Mouse (Mus musculus) gastrocnemius, postnatal 10 days (tissue): ENCODE data around the gene Nupr1l. TPM values are rescaled to one million over a fixed set of nuclear protein-coding genes. Genes with fewer than 3 reads are reported as not detected.
"Not testable (repeated sequence)": the region's sequence is repeated elsewhere in the genome, so short reads cannot be mapped to it uniquely, and the experiment has no call there.

Experiments
- DNase-seq: peaks from one replicate; pipeline ENCODE4 v3.0.0; 2021; ENCODE audit warnings: mixed read lengths
- long read RNA-seq, 2 experiments: library from polyadenylated mRNA; stranded (forward); transcript quantifications; one replicate each; pipeline ENCODE4 v2.0.0; 2021
- total RNA-seq, 2 experiments: library from RNA; stranded (reverse); gene quantifications; 2 replicates each; pipeline ENCODE4 v1.2.3; 2021

The Nupr1l gene
- total RNA-seq = 1 to 10 TPM in 1 of 2 experiments, under 1 TPM in 1; 0.45 to 1.4 TPM
- long read RNA-seq, experiment 1, partial matches to known transcripts = 0 of 1 reads
- long read RNA-seq, experiment 1, other reads (novel, unspliced or antisense) = 0 of 1 reads
- long read RNA-seq, experiment 2, partial matches to known transcripts = 0 of 1 reads
- long read RNA-seq, experiment 2, other reads (novel, unspliced or antisense) = 1 of 1 reads

DNA sequence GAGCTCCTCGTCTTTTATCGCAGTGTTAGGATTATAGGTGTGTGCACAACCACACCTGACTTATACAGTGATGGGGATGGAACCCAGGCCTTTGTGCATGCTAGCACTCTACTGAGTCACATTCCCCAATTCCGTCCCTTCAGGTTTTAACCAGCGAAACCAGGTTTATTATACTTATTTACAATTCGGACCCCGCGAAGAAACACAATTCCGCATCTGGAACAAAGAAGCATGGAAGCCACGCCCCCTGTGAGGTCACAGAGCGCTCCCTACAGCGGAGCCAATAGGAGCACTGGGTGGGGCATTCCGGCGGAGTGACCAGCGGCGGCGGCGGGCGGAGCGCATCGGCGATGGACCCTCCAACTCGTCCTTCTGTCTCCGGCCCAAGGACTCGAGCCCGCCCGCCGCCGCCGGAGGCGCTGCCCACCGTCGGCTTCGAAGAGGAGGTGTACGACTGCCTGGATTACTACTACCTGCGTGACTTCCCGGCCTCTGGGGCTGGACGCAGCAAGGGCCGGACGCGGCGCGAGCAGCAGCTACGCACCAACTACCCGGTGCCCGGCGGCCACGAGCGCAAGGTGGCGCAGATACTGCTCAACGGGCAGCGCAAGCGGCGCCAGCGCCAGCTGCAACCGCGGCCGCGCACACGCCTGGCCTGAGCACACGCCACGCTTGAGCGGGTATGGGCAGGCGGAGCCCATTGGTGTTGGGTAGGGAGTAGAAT is at the start of gene Nupr1l:
Gene Nupr1l (plus strand): TSS at position 299 of the 724 bp plus-strand sequence.
- DNase-seq = peak; percentile 89

DNA sequence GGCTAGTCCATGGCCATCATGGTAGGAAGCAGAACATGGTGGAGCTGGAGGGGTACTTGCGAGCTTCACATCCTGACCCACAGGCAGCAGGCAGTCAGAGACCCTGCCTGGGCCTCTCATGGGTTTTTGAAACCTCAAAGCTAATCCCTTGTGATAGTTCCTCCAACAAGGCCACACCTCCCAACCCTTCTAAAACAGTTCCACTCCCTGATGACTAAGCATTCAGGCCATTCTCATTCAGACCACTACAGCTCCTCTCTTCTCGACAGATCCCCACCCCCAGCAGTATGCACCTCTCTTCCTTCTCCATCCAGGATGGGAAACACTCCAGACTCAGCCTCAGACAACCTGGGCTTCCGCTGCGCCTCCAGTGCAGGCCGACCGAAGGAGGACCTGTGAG is 46.0 kb upstream of the Nupr1l start:
- DNase-seq = no peak

DNA sequence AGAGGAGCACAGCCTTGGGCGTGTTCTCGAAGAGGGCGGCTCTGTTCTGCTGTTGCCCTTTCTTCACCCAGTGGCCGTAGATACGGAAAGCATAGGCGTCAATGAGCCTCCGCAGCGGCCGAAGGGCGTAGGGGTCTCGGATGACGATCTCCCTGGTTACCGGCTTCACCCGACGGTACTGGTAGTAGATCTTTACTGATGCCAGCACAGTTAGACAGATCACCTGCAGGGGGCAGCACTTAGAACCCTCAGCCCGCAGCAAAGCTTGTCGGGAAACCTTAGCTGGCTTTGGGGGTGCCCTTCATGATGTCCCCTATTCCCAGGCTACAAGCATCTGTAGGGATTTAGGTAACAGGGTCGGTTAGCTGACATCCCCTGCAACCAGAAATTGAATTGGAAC is 43.9 kb upstream of the Nupr1l start:
- peak; percentile 62 for DNase-seq

- no peak for DNase-seq
These were observed 42.5 kb upstream of the Nupr1l start for GRCm38 (mm10) chr5:129865841-129866240.

DNA sequence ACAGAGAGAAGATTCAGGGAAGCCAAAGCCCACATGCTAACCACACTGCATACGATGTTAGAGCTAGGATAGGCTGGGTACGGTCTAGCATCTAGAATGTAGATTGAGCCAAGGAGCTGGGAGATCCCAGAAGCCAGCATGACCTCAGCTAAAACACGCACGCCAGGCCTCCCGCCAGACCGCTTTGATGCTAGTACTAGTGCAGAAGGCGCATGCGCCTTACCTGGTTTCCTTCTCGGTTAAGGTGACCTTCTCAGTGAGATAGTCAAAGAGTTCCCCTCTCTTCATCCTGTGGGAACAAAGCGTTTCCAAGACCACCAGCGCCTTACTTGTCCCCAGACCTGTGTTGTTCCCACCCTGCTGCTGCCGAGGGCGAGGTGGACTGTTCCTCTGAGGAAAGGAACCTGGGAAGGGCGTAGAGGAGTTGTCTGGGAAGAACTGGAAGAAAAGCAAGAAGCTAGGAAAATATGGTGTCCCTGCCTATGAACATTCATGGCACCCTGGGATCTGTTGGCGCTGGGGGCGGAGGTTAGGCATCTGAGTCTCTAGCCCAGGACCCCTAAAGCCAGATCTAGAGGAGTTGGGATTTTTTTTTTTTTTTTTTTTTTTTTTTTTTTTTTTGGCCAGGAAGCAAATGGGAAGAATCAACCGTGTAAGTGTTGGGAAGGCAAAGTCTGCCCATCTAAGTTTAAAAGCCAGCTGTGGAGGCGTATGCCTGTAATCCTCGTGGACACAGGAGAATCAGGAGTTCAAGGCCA is 38.9 kb upstream of the Nupr1l start:
- DNase-seq = no peak

- no peak for DNase-seq
These were observed 37.1 kb upstream of the Nupr1l start for GRCm38 (mm10) chr5:129871238-129871637.

DNA sequence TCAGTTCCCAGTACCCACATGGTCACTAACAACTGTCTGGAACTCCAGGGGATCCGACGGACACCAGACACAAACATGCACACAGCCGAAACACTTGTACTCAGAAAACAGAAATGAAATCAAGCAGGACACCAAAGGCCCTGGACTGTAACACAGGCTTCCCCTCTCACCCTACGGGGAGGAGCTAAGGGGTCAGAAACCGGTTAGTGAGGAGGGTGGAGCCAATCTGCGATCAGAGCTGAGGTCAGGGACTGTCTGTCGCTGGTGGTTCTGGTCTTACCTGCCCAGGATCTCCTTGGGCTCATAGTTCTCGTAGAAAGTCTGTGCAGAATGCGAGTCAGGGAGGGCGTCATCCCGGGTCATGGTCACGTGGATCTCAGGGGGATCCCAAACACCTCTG is 34.4 kb upstream of the Nupr1l start:
- DNase-seq = no peak

DNA sequence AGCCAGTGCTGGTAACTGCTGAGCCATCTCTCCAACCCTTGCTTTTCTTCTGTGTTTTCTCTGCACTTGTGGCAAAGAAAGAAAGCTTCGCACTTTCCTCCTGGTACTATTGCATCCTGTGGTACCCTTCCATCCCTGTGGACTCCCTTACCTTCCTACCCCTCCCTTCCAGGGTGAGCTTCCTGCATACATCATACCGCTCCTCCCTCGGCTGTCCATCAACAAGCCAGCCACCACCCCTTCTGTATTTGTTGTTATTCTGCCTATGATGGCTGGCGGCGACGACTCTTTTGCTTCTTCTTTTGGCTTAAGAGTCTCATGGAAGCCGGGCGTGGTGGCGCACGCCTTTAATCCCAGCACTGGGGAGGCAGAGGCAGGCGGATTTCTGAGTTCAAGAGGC is 33.2 kb upstream of the Nupr1l start:
- no peak for DNase-seq

- peak; percentile 25 for DNase-seq
These were observed 30.4 kb upstream of the Nupr1l start for GRCm38 (mm10) chr5:129877731-129878455.

DNA sequence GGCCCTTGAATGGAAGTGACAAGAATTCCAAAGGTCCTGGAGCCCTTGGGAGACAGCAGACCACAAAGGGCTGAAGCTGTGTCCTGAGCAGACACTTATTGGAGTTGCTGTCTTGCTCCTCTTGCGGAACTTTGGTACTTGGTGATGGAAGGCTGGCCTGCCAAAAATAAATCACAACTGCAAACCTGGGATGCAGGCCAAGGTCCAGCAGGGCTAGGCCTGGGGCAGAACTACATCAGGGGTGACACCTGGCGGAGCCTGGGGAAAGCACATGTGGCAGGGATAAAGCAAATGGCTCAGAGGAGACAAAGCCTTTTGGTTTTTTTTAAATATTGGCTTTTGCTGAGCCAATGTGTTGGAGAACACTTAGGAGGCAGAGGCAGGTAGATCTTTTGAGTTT is 29.4 kb upstream of the Nupr1l start:
- DNase-seq = peak; percentile 81

- no peak for DNase-seq
These were observed 28.5 kb upstream of the Nupr1l start for GRCm38 (mm10) chr5:129879888-129880287.

DNA sequence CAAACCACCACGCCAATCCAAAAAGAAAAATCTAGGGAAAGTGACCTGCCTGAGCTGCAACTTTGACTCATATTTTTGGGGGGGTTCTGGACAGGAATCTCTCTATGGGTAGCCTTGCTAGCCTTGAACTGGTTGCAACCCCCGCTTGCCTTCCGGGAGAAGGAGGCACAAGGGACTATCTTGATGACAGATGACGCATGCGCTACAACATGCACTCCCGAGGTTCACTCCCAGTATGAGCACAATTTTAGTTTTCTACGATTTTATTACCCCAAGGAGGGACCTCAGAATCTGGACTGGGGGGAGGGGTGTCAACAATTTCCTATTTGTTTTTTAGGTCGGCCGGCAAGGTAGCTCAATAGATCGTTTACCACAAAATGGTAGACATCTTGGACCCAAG is 22.1 kb upstream of the Nupr1l start:
- DNase-seq = no peak

- peak; percentile 80 for DNase-seq
These were observed 21.3 kb upstream of the Nupr1l start, which contains the start of gene Chchd2 for GRCm38 (mm10) chr5:129886911-129887636. Chchd2 (minus strand) TSS chr5:129887470.

DNA sequence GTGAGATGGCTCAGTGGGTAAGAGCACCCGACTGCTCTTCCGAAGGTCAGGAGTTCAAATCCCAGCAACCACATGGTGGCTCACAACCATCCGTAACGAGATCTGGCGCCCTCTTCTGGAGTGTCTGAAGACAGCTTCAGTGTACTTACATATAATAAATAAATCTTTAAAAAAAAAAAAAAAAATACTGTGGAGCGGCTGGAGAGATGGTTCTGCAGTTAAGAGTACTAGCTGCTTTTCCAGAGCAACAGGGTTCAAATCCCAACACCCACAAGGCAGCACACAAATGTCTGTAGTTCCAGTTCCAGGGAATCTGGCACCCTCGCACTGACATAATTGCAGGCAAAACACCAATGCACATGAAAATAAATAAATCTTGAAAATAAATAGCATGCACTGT is 17.9 kb upstream of the Nupr1l start:
- not testable (repeated sequence) for DNase-seq

GRCm38 (mm10) chr5:129895198-129896088 is 12.9 kb upstream of the Nupr1l start, which contains the start of gene Zbed5:
Zbed5 (plus strand) TSS chr5:129895723.
- peak; percentile 71 for DNase-seq

DNA sequence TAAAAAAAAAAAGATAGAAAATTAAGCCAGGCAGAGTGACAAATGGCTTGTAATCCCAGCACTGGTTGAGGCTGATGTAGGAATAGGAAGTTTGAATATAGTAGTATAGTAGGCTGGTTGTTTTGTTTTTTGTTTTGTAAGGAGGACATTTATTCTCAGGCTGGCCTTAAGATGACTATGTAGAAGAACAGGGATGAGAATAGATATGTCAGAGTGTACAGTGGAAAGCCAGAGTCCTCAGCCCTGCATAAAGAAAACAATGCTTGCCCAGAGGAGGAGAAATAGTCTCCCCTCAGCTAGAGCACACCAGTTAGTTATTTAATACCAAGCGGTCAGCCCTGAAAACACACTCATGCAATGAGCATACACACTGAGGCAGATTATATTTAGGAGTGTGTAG is 9.9 kb upstream of the Nupr1l start, which contains the start of gene Phkg1:
Gene Phkg1 (minus strand): TSS at position 101 of the 400 bp plus-strand sequence.
- DNase-seq = no peak

GRCm38 (mm10) chr5:129907775-129908174 is 565 bp upstream of the Nupr1l start:
- no peak for DNase-seq

DNA sequence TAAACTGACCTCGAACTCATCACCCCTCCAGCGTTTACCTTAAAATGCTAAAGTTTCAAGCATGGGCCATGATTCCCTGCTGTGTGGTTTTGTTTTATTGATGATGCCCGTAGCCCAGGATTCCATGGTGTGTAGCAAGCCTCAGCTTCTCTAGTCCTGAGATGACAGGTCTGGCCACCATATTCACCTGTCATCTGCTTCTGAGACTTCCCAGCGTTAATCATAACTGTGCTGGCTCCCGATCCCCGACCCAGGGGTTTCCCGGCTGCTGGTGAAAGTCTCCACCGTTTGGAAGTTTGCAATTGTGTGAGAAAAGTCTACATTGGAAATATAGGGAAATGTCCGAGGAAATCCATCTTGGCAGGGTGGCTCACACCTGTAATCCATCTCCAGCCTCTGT is 807 bp downstream of the Nupr1l start:
- DNase-seq = no peak

DNA sequence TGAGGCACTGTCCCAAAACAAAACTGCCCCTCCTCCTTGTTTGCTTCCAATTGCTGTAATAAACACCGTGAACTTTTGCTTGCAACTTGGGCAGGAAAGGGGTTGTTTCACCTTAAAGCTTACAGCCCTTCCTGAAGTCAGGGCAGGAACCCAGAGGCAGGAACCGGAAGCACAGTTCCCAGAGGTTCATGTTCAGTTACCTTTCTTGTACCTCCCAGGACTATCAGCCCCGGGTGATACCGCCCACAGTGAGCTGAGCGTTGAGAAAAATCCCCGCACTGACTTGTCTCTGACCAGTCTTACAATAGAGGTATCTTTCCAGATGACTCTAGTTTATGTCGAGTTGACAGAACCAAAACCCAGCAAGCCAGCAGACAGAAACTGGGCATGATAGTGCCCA is 1.3 kb downstream of the Nupr1l start:
- DNase-seq = no peak

DNA sequence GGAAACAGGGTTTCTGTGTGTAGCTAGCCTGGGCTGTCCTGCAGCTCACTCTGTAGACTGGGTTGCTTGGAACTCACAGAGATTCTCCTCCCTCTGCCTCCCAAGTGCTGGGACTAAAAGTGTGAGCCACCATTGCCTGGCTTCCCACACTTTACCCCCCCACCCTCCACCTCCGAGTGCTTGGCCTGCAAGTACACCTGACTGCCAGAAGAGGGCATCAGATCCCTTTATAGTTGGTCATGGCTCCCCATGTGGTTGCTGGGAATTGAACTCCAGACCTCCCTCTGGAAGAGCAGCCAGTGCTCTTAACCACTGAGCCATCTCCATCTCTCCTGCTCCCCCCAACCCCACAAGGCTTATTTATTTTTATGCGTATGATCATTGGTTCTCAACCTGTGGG is 5.7 kb downstream of the Nupr1l start:
- DNase-seq = no peak

DNA sequence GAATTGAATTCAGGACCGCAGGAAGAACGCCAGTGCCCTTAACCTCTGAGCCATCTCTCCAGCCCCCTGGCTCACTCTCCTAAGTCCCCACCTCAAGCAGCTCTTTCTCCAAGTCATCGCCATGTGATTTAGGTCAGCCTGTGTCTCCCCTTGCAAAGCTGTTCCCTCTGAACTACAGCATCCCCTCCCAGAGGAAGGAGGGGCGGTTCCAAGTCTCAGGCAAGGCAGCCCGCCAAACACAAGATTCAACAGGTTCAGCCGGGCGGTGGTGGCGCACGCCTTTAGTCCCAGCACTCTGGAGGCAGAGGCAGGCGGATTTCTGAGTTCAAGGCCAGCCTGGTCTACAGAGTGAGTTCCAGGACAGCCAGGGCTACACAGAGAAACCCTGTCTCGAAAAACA is 7.2 kb downstream of the Nupr1l start:
- DNase-seq = not testable (repeated sequence)
